Mouse (Mus musculus) cerebellum, adult 11 months (tissue): ENCODE data around the gene Gm6465.
"Not testable (repeated sequence)": the region's sequence is repeated elsewhere in the genome, so short reads cannot be mapped to it uniquely, and the experiment has no call there.

ENCODE experiments used
- DNase-seq: peaks from one replicate; pipeline ENCODE4 v3.0.0; 2022

Gene Gm6465

DNA sequence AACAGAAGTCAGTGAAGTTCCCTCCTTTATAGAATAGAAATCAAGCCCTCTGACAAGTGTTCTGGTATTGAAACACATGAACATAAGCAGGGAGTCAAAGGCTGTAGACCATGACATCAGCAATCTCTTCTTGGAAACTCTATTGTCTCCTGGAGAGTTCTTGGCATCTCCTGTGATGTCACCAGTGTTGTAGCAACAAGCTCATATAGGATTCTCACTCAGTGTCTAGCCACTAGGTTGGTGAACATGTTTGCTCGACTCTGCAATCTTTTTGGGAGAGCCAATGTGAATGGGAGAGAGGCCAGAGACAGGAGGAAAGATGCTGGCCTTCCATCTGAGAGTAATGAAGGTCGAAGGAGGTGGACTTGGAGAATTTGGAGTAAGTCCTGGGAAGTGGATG is at the start of gene Gm6465:
Gm6465 (plus strand) TSS at position 301 of the 400 bp plus-strand sequence.
- DNase-seq = not testable (repeated sequence)

DNA sequence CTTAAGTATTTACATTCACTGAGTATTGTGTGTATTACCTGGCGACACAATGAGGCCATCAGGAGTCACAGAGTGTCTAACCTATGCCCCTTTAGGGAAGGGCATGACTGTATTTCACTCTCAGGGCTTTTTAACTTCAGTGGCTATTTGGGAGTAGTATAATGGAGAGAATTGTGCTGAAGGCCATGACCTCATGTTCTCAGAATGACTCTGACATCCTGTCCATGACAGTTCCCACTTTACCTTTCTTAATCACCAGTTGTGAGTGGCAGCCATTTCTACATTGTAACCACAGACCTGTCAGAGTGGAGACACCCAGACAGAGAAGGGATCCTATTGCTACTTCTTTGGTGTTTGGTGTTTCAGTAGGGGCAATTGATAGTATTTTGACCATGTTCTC is 485 bp downstream of the Gm6465 start:
- DNase-seq = not testable (repeated sequence)

DNA sequence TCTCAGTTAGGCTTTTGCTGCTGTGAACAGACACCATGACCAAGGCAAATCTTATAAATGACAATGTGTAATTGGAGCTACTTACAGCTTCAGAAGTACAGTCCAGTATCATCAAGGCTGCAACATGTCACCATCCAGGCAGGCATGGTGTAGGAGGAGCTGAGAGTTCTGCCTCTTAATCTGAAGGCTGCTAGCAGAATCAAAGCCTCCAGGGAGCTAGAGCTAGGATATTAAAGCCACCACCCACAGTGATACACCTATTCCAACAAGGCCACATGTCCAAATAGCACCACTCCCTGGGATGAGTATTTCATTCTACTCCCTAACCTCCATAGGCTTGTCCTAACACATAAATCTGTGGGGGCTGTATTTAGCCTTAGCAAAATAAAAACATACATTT is 12.6 kb downstream of the Gm6465 start:
- not testable (repeated sequence) for DNase-seq
